Mouse (Mus musculus): ENCODE data around the gene Ppp1r14a.

Gene Ppp1r14a

DNA sequence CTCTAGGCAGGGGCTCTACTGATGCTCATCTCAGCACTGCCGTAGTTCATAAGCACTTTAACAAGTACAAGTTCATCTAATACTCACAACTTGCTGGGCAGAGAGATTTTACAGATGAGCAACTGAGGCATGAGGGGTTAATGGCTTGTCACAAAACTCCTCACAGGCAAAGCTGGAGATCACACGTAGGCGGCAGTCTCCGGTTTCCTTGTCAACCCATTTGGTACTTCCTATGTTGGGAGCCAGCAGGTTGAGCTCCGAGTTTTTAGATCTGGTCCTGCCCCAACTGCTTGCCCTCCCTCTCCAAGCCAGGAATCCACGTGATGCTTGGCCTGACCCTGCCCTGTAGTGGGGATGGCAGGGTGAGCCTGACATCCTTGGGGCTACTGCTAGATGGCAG lies 38.0 kb downstream of the Ppp1r14a start:
- no peak for DNase-seq (ENCODE audit: extremely low spot score, low read depth, low spot score)

DNA sequence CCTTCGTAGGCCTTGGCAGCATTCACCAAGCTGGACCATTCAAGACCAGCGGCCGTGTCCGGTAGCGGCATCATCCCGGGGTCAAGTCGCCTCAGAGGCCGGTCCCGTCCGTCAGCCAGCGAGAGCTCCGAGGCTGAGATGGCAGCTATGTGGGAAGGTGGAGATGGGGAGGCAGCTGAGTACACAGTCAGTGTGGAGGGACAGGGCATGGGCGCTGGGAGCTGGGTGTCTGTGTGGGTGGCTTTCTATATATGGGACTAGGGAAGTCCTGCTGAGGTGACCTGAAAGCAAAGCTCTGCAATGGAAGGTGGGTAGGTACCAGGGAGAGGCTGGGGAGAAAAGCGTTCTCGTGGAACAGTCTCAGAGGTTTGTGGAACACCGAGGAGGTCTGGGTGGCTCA lies 39.9 kb downstream of the Ppp1r14a start:
- DNase-seq (ENCODE audit: extremely low spot score, low read depth, low spot score) = no peak

DNA sequence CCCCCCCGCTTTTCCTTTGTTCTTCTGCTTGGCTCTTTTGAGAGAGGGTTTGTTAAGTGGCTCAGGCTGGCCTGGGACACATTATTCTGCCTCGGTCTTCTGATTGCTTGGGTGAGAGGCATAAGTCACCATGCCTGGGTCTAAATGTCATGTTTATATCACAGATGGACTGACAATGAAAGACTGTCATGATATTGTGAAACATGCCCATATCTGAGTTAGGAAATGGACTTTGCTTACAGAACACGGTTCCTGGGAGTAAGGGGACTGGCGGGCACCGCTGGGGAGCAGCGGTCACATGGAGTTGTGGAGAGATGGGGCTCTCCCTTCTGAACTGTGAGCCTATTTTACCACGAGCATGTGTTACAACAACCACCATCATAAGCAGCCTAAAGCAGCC lies 45.0 kb downstream of the Ppp1r14a start:
- DNase-seq (ENCODE audit: extremely low spot score, low read depth, low spot score) = no peak

DNA sequence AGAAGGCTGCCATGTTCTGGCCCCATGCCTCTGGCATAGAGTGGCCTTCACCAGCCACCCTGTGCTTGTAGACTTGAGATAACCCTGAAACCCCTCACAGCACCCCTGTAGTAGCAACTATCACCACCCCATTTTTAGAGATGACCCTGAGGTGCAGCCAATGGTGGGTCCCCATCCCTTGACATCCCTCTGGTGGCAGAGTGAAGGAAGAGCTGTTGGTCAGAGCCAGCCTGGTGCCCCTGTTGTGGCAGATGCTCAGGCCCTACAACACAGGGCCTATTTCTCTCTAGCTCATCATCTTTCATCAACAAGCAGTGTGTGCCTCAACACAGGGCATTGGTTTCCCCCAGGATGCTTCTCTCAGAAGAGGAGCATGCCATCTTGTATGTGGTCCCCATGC lies 46.2 kb downstream of the Ppp1r14a start:
- DNase-seq (ENCODE audit: extremely low spot score, low read depth, low spot score) = no peak

DNA sequence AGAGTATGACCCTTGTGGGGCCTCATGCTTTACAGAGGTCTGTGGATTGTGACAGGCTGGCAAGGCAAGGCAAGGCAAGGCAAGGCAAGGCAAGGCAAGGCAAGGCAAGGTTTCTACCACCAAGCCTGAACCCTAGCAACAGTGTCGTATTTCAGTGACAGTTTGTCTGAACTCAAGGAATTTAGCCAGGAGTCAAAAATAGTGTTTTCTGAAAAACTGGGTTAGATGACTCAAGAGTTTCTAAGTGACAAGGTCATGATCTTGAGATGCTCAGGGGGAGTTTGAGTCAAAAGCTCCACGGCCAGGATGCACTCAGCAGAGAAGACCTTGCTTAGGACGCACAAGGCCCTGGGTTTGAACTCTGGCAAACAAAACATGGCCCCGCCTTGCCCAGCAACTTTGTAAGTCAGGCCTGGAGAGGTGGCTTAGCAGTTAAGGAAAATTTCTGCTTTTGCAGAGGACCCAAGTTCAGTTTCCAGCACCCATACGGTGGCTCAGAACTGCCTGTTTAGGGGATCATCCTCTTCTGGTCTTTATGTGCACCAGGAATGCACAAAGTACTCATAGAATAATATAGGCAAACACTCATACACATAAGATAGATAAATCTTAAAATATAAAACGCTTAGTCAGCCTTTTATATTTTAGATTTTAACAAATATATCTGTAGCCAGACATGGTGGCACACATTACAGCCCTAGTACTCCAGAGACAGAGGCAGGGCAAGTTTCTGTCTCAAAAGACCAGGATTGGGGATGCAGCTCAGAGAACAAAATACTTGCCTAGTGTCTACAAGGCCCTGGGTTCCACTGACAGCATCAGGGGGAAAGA lies 46.9 kb downstream of the Ppp1r14a start:
- DNase-seq (ENCODE audit: extremely low spot score, low read depth, low spot score) = no peak

- DNase-seq (ENCODE audit: extremely low spot score, low read depth, low spot score) = no peak
Measured at GRCm38 (mm10) chr7:29336795-29337319, 47.7 kb downstream of the Ppp1r14a start.

DNA sequence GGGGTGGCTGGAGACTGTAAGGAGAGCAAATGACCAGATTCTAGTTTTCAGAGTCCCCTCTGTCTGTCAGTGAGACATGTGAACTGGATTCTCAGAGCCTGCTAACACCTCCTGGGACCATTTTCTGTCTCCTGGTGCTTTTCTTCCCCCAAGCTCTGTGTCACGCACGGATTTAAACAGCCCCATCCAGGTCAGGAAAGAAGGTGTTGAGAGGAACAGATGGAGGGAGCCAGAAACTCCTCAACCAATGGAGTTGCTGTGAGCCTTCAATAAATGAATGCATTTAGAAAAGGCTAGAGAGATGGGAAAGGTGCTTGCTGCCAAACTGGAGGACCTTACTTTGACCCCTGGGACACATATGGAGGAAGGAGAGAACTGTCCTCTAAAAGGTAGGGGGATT lies 48.7 kb downstream of the Ppp1r14a start:
- no peak for DNase-seq (ENCODE audit: extremely low spot score, low read depth, low spot score)

DNA sequence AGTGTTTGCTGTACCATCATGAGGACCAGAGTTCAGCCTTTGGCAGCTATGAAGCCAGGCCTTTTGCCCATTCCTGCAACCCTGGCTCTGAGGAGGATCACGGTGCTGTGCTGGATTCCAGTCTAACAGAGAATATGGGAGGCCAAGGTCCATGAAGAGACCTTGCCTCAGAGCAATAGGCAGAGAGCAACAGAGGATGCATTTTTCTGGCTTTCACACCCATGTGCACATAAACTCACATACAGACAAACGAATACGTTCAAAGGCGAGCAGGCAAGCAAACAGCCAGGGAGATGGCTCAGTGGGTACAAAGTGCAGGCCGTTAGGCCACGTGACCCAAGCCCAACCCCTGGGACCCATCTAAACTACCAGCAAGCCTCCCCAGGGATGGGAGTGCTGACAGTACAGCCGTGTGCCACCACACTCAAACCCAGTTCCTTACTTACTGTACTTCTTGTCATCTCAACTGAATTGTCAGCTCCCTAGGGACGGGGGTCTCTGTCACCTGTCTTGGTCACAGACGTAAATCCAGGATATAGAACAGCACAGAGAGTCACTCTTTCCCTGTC lies 49.3 kb downstream of the Ppp1r14a start:
- no peak for DNase-seq (ENCODE audit: extremely low spot score, low read depth, low spot score)

GRCm38 (mm10) chr7:29338984-29339679 lies 50.0 kb downstream of the Ppp1r14a start:
- DNase-seq (ENCODE audit: extremely low spot score, low read depth, low spot score) = no peak

GRCm38 (mm10) chr7:29340247-29340646 lies 51.1 kb downstream of the Ppp1r14a start:
- no peak for DNase-seq (ENCODE audit: extremely low spot score, low read depth, low spot score)

DNA sequence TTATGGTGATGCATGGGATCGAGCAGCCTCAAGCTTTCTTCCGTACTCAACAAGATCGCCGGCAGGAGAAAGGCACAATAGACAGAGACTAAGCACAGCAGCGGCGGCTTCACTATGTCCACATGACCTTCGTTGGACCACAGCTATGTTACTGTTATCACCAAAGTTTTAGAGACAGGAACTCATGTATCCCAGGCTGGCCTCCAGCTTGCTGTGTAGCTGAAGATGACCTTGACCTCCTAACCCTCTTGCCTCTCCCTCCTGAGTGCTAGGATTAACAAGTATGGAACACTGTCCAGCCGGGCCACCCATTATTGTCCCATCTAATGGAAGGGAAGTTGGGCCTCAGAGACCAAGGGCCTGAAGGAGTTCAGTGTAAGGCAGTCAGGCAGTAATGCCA lies 51.7 kb downstream of the Ppp1r14a start:
- DNase-seq (ENCODE audit: extremely low spot score, low read depth, low spot score) = no peak

- no peak for DNase-seq (ENCODE audit: extremely low spot score, low read depth, low spot score)
Measured at GRCm38 (mm10) chr7:29341722-29342121, 52.6 kb downstream of the Ppp1r14a start.

DNA sequence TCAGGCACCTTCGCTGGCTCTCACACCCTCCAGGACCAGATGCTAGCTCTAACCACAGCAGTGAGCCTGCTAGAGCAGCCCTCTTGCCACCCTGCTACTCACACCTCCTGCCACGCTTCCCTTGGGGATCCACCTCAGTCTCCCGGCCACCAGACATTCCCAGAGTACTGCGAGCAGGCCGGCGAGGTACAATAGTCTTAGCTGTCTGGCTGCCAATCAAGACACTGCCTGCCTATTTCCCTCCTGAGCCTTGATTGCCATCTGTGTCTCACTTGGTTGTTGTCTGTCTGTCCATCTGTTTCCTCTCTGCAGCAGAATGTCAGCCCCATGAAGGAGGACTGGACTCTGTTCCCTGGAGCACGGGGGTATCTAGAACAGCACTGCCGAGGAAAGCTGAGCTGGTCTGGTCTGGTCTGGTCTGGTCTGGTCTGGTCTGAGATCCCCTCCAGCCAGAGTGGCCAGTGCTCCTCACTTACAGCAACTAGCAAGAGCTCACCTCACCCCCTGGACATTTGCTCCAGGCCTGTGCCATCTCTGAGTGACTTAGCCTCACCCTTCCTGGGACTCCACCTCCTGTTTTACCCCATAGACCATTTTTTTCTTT lies 53.5 kb downstream of the Ppp1r14a start:
- DNase-seq (ENCODE audit: extremely low spot score, low read depth, low spot score) = no peak

Data from hindlimb bud, embryonic 11.5 days (tissue).